Mouse (Mus musculus) ES-Bruce4 (cell line): ENCODE results near the gene Cntrl.

Source experiments
- CTCF ChIP-seq: IDR thresholded peaks from one replicate; pipeline ENCODE4 v1.8.1; 2011; ENCODE audit warnings: low read depth, low read length
- EP300 ChIP-seq: IDR thresholded peaks from 2 replicates; pipeline ENCODE4 v1.6.1; 2011; ENCODE audit warnings: low read depth, low read length; ENCODE audit not compliant: insufficient read depth
- POLR2A ChIP-seq: IDR thresholded peaks from one replicate; pipeline ENCODE4 v1.8.1; 2011; ENCODE audit warnings: low read length; ENCODE audit not compliant: insufficient read depth

- TF ChIP-seq POLR2A (no peak), EP300 (no peak), CTCF (no peak)
These were observed 42.7 kb upstream of the Cntrl start for GRCm38 (mm10) chr2:35066525-35067082.
